Mouse (Mus musculus): ENCODE data around the gene Ndufab1.
A peak's percentile ranks its signal among the peaks of the same experiment; 100 is the strongest.
"Not testable (repeated sequence)": the region's sequence is repeated elsewhere in the genome, so short reads cannot be mapped to it uniquely, and the experiment has no call there.

Ndufab1 gene

GRCm38 (mm10) chr7:122101747-122102244 lies at the start of gene Ndufab1:
Gene Ndufab1 (minus strand): TSS chr7:122101886.
- peak; percentile 93 for DNase-seq

- no peak for DNase-seq
Observed at GRCm38 (mm10) chr7:122140991-122141390, 39.3 kb upstream of the Ndufab1 start.

- no peak for DNase-seq
Observed at GRCm38 (mm10) chr7:122138190-122138589, 36.5 kb upstream of the Ndufab1 start.

GRCm38 (mm10) chr7:122137071-122137470 lies 35.4 kb upstream of the Ndufab1 start:
- DNase-seq, result no peak

GRCm38 (mm10) chr7:122135070-122135469 lies 33.4 kb upstream of the Ndufab1 start:
- peak; percentile 24 for DNase-seq

- no peak for DNase-seq
Observed at GRCm38 (mm10) chr7:122133338-122133625, 31.6 kb upstream of the Ndufab1 start.

- DNase-seq, result peak; percentile 98
Observed at GRCm38 (mm10) chr7:122132497-122133337, 31.0 kb upstream of the Ndufab1 start, which contains the start of the genes Palb2 and Dctn5. Gene Palb2 (minus strand): TSS chr7:122132985. Gene Dctn5 (plus strand): TSS chr7:122133041.

- no peak for DNase-seq
Observed at GRCm38 (mm10) chr7:122131834-122132233, 30.1 kb upstream of the Ndufab1 start.

- DNase-seq, result no peak
Observed at GRCm38 (mm10) chr7:122126946-122127345, 25.3 kb upstream of the Ndufab1 start.

GRCm38 (mm10) chr7:122125636-122126035 lies 23.9 kb upstream of the Ndufab1 start:
- DNase-seq, result no peak

- DNase-seq, result no peak
Observed at GRCm38 (mm10) chr7:122123518-122123917, 21.8 kb upstream of the Ndufab1 start.

- no peak for DNase-seq
Observed at GRCm38 (mm10) chr7:122108206-122108605, 6.5 kb upstream of the Ndufab1 start.

GRCm38 (mm10) chr7:122101014-122101746 lies 506 bp downstream of the Ndufab1 start:
- DNase-seq, result not testable (repeated sequence)

- peak; percentile 48 for DNase-seq
Observed at GRCm38 (mm10) chr7:122099222-122099621, 2.5 kb downstream of the Ndufab1 start.

- no peak for DNase-seq
Observed at GRCm38 (mm10) chr7:122098009-122098408, 3.7 kb downstream of the Ndufab1 start.

- DNase-seq, result no peak
Observed at GRCm38 (mm10) chr7:122094564-122095330, 6.9 kb downstream of the Ndufab1 start.

GRCm38 (mm10) chr7:122087195-122087982 lies 14.3 kb downstream of the Ndufab1 start:
- DNase-seq, result no peak

- no peak for DNase-seq
Observed at GRCm38 (mm10) chr7:122081071-122081470, 20.6 kb downstream of the Ndufab1 start.

- no peak for DNase-seq
Observed at GRCm38 (mm10) chr7:122079798-122080554, 21.7 kb downstream of the Ndufab1 start.

- no peak for DNase-seq
Observed at GRCm38 (mm10) chr7:122074374-122074773, 27.3 kb downstream of the Ndufab1 start.

All from kidney, postnatal 10 days (tissue).